Mouse (Mus musculus): ENCODE results near the gene Agap3. TPM values are rescaled to one million over a fixed set of nuclear protein-coding genes. Genes with fewer than 3 reads are reported as not detected.

The Agap3 gene
- total and polyA plus RNA-seq, 2 experiments from 2014 or later, result 140 to 296 TPM

DNA sequence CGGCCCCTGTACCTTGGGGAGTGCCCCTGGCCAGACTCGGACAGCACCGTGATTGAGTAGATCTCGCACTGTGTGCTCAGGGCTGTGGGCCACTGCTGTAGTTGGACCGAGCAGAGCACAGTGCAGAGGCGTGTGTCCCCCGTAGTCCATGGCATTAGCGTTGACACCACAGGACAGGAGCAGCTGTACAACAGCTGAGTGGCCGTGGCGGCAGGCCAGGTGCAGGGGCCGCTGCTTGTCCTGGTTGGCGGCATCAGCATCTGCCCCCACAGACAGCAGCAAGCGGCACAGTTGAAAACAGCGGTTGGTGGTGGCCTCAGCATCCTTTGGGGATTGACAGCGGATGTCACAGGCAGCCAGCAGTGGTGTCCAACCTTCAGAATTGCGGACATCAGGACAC lies 85.6 kb downstream of the Agap3 start:
- no peak overlapping the region for H3K4me3 ChIP-seq (ENCODE audit: low read depth, low read length)
- ATAC-seq, result no peak

DNA sequence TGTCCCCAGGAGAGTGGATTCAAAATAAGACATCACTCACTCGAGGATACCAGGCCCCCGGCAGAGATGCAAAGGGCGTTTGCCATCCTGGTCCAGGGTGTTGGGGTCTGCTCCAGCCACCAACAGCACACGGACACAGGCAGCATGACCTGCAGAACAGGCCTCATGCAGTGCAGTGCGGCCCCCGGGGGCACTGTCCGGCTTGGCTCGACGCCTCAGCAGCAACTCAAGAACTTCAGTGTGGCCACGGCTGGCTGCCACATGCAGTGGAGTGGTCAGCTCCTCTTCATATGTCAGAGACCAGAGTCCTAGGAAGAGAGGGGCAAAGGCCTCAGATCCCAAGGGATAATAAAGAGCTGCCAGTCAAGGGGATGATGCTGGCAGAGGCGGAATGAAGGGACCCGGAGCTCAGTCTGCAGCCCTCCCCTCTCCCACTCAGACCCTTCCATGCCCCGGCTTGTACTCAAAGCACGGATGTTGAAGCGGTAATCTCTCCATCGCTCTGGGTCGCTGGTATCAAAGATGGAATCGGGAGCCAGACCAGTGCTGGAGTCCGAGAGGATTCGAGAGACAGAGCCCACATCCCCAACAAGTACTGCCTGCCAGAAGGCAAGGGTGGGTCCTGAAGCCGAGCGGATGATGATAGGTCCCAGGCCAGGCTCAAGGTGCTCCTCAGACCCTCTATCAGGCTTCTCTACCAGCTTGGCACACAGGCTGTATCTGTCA lies 87.8 kb downstream of the Agap3 start:
- H3K4me2 ChIP-seq (ENCODE audit: low read depth), result no peak overlapping the region
- H3K27me3 ChIP-seq (ENCODE audit: insufficient read depth, low read length), result no peaks in the 10 kb centered on the region
- no peaks in the 10 kb centered on the region for H3K4me1 ChIP-seq (ENCODE audit: insufficient read depth)
- 83% methylated on average over 22 of the region's 22 CpGs for WGBS
- H3K36me3 ChIP-seq (ENCODE audit: insufficient read depth), result no peaks in the 10 kb centered on the region
- H3K27ac ChIP-seq (ENCODE audit: low read depth, low read length), result no peak overlapping the region
- no peak for DNase-seq
- no peak overlapping the region for H3K4me3 ChIP-seq (ENCODE audit: low read depth, low read length)
- H3K9me3 ChIP-seq (ENCODE audit: low read length), result no peaks in the 10 kb centered on the region
- H3K9ac ChIP-seq, result no peak overlapping the region
- TF ChIP-seq CTCF (IDR thresholded peaks at IDR 0.05; ENCODE audit: low read depth), result no peak
- ATAC-seq, result no peak

More for the DNA sequence above, 85.6 kb downstream of the Agap3 start:
- H3K36me3 ChIP-seq (ENCODE audit: insufficient read depth), result no peaks in the 10 kb centered on the region
- no peaks in the 10 kb centered on the region for H3K27me3 ChIP-seq (ENCODE audit: insufficient read depth, low read length)
- no peak for DNase-seq
- H3K27ac ChIP-seq (ENCODE audit: low read depth, low read length), result no peak overlapping the region
- H3K4me1 ChIP-seq (ENCODE audit: insufficient read depth), result no peaks in the 10 kb centered on the region
- no peak overlapping the region for H3K9ac ChIP-seq
- H3K4me2 ChIP-seq (ENCODE audit: low read depth), result no peak overlapping the region
- no peak for TF ChIP-seq CTCF (IDR thresholded peaks at IDR 0.05; ENCODE audit: low read depth)
- no peaks in the 10 kb centered on the region for H3K9me3 ChIP-seq (ENCODE audit: low read length)
- 61% methylated on average over 16 of the region's 16 CpGs for WGBS

DNA sequence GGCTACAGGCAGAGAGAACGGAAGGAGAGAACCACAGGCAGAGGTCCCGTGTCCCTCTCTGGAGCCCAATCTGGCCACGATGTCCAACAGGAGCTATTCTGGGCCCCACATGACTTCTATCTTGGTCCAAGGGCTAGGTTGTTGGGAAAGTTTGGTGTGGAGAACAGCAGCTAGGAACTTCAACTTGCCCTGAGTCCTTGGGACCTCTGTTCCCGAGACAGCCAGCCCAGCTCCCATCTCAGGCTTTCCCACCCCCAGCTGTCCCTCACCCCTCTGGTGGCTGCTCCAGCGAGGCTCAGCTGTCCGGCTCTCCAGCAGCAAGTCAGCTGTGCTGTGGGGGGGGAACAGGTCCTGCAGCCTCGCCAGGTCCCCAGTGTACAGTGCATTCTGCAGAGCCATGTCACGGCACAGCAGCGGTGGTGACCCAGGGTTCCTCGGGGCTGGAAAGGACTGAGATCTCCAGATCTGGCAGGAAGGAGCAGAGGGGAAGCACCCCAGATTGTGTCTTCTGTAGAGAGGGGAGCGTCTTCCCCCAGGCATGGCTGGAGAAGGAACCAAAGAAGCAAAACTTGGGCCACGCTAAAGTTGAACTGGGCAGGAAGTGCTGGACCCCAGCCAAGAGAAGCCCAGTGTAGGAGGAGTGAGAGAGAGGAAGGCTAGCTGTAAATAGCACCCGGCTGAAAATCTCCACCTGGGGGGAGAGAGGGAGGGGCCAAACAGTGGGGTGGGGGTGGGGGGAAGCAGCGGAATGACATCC lies 88.6 kb downstream of the Agap3 start, which contains the start of gene Asb10:
Asb10 (minus strand) TSS at position 592 of the 757 bp plus-strand sequence.
- no peaks in the 10 kb centered on the region for H3K27me3 ChIP-seq (ENCODE audit: insufficient read depth, low read length)
- no peaks in the 10 kb centered on the region for H3K36me3 ChIP-seq (ENCODE audit: insufficient read depth)
- no peak for TF ChIP-seq CTCF (IDR thresholded peaks at IDR 0.05; ENCODE audit: low read depth)
- ATAC-seq, result no peak
- 54% methylated on average over 14 of the region's 14 CpGs for WGBS
- no peak for DNase-seq
- no peak within 1 kb of the TSS for H3K27ac ChIP-seq (ENCODE audit: low read depth, low read length)
- H3K9me3 ChIP-seq (ENCODE audit: low read length), result no peaks in the 10 kb centered on the region
- H3K4me2 ChIP-seq (ENCODE audit: low read depth), result no peak within 1 kb of the TSS
- no peak within 1 kb of the TSS for H3K9ac ChIP-seq
- H3K4me1 ChIP-seq (ENCODE audit: insufficient read depth), result no peaks in the 10 kb centered on the region
- H3K4me3 ChIP-seq (ENCODE audit: low read depth, low read length), result no peak within 1 kb of the TSS

DNA sequence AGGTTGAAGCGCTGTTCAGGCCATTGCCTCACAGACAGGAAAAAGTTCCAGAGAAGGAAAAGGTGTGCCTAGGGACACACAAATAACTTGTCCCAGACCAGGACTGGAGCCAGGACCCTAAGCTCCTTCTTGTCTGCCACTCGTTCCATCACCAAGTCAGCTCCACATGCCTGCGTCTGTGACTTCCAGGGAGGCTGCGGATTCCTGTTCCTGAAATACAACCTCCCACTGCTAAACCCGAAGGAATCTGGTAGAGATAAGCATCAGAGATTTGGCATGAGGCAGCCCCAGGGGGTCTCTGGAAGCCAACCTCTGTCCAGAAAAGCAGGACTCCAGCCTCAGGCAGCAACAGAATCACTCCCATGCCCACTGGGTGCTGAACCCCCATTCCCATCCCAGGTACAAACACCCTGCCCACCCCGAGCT lies 89.2 kb downstream of the Agap3 start:
- no peak overlapping the region for H3K4me3 ChIP-seq (ENCODE audit: low read depth, low read length)
- H3K36me3 ChIP-seq (ENCODE audit: insufficient read depth), result no peaks in the 10 kb centered on the region
- H3K9ac ChIP-seq, result no peak overlapping the region
- ATAC-seq (no peak), DNase-seq (no peak)
- H3K4me1 ChIP-seq (ENCODE audit: insufficient read depth), result no peaks in the 10 kb centered on the region
- no peak overlapping the region for H3K4me2 ChIP-seq (ENCODE audit: low read depth)
- TF ChIP-seq CTCF (IDR thresholded peaks at IDR 0.05; ENCODE audit: low read depth), result no peak
- H3K27me3 ChIP-seq (ENCODE audit: insufficient read depth, low read length), result no peaks in the 10 kb centered on the region
- no peak overlapping the region for H3K27ac ChIP-seq (ENCODE audit: low read depth, low read length)
- no peaks in the 10 kb centered on the region for H3K9me3 ChIP-seq (ENCODE audit: low read length)
- 52% methylated on average over 6 of the region's 6 CpGs for WGBS

DNA sequence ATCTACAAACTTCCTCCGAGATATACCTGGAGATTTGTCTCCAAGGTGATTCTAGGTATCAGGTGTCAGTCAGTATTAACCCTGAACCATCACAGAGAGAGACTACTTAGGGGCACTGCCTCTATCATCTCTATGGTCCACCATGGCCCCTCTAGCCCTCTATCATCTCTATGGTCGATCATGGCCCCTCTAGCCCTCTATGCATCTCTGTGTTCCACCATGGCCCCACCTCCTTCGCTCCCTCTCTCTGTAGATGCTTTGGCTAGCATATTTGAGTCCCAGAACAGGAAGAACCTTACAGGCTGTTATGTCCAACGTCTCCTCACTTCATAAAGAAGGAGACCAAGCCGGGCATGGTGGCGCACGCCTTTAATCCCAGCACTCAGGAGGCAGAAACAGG lies 90.7 kb downstream of the Agap3 start:
- no peak for DNase-seq
- Histone ChIP-seq H3K27me3 (ENCODE audit: insufficient read depth, low read length) (no peaks in the 10 kb centered on the region), H3K4me1 (ENCODE audit: insufficient read depth) (no peaks in the 10 kb centered on the region), H3K27ac (ENCODE audit: low read depth, low read length) (no peak overlapping the region), H3K4me3 (ENCODE audit: low read depth, low read length) (no peak overlapping the region), H3K36me3 (ENCODE audit: insufficient read depth) (no peaks in the 10 kb centered on the region), H3K4me2 (ENCODE audit: low read depth) (no peak overlapping the region), H3K9me3 (ENCODE audit: low read length) (no peaks in the 10 kb centered on the region), H3K9ac (no peak overlapping the region)
- 81% methylated on average over 7 of the region's 7 CpGs for WGBS
- no peak for ATAC-seq
- no peak for TF ChIP-seq CTCF (IDR thresholded peaks at IDR 0.05; ENCODE audit: low read depth)

DNA sequence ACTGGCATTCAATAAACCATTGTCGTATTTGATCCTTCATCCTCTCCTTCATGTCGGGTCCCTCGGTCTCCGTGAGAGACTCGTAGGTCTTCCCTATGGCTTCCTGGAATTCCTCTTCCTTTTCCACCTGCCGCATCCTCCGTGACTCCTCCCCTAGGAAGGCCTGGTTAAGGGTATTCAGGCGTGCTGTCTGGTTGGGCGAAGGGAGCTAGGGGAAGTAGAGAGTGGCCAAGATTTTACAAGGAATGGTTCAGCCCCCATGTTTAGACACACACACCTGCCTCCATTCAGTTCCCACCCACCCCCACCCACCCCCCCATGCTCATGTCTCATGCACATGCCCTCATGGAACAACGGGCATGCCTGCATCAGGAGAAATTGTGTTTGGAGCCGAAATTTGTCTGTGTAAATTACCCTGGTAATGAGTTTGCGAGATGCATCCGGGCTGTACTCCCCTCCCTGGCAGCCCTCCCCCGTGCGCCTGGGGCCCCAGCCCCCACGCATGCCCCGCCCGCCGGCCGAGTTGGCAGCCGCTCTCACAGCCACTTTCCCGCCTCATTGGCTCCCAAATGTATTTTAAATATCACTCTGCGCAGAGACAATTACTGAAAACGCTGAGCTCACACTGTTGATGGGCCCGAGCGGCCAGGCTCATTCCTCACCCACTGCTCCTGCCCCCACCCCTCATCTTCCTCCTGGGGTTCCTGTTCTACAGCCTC lies 98.8 kb downstream of the Agap3 start:
- peaks cover 9% of the 10 kb centered on the region; the same call in 1 of the 2 replicates for H3K4me1 ChIP-seq (ENCODE audit: insufficient read depth)
- H3K36me3 ChIP-seq (ENCODE audit: insufficient read depth), result no peaks in the 10 kb centered on the region
- H3K4me2 ChIP-seq (ENCODE audit: low read depth), result peak overlapping the region; percentile 45
- peak overlapping the region; percentile 18 for H3K4me3 ChIP-seq (ENCODE audit: low read depth, low read length)
- ATAC-seq, result peak; percentile 92
- TF ChIP-seq CTCF (IDR thresholded peaks at IDR 0.05; ENCODE audit: low read depth), result no peak
- H3K27me3 ChIP-seq (ENCODE audit: insufficient read depth, low read length), result no peaks in the 10 kb centered on the region
- peak; percentile 86 for DNase-seq
- H3K9ac ChIP-seq, result peak overlapping the region; percentile 31
- H3K9me3 ChIP-seq (ENCODE audit: low read length), result no peaks in the 10 kb centered on the region
- 19% methylated on average over 25 of the region's 26 CpGs for WGBS
- H3K27ac ChIP-seq (ENCODE audit: low read depth, low read length), result peak overlapping the region; percentile 45; the same call in 1 of the 2 replicates

All from forebrain, postnatal 0 days (tissue).